Mouse (Mus musculus) kidney, adult 2 months (tissue): ENCODE measurements at regions not wholly inside any gene's neighbourhood (a gene's known extent, or its start where the extent isn't known, plus 50 kb on each side); places are given as distances from the start of the nearest gene placed in this dataset.

Experiments used
- CTCF ChIP-seq: fragments of 200-500 bp; conservative IDR thresholded peaks from 2 replicates; pipeline ENCODE4 v1.5.1; 2011; ENCODE audit warnings: low read depth, mild to moderate bottlenecking, control low read depth, low read length, moderate library complexity, mixed read lengths; ENCODE audit not compliant: insufficient read depth, insufficient read length
- POLR2A ChIP-seq: fragments of 200-500 bp; IDR thresholded peaks from one replicate; pipeline ENCODE4 v1.6.1; 2011; ENCODE audit warnings: low read depth, low read length, control low read depth

- no peak for TF ChIP-seq CTCF
- no peak for TF ChIP-seq POLR2A
These were observed 322.0 kb downstream of the Tbc1d1 start for GRCm38 (mm10) chr5:64478143-64478542.
